Mouse (Mus musculus) embryonic facial prominence, embryonic 11.5 days (tissue): ENCODE measurements around the gene Avp. TPM values are rescaled to one million over a fixed set of nuclear protein-coding genes. Genes with fewer than 3 reads are reported as not detected.

Source experiments
- ATAC-seq: fragments of 200-750 bp; cut with Nextera tagmentation; replicated peaks from 2 replicates; pipeline ENCODE4 v1.8.0; 2017; ENCODE audit warnings: low read depth; ENCODE audit not compliant: insufficient number of reproducible peaks, low FRiP score, low TSS enrichment
- DNase-seq: peaks from one replicate; pipeline ENCODE4 v3.0.0-alpha.2; 2015; ENCODE audit warnings: low spot score
- H3K27ac ChIP-seq: fragments of 300-500 bp; sonication (generic); replicated peaks from 2 replicates; pipeline ENCODE4 v1.5.1; 2014; ENCODE audit warnings: mild to moderate bottlenecking, low read depth, low read length, control low read depth
- H3K27me3 ChIP-seq: fragments of 300-500 bp; sonication (generic); 2 replicates; pipeline ENCODE4 v1.6.1; 2014; ENCODE audit warnings: mild to moderate bottlenecking, low read length, moderate library complexity, mixed read lengths; ENCODE audit not compliant: control insufficient read depth, insufficient read depth
- H3K36me3 ChIP-seq: fragments of 300-500 bp; sonication (generic); replicated peaks from 2 replicates; pipeline ENCODE4 v1.6.1; 2014; ENCODE audit warnings: low read depth, mild to moderate bottlenecking, low read length, moderate library complexity, mixed read lengths; ENCODE audit not compliant: control insufficient read depth, insufficient read depth
- H3K4me1 ChIP-seq: fragments of 300-500 bp; sonication (generic); 2 replicates; pipeline ENCODE4 v1.6.1; 2014; ENCODE audit warnings: low read length, mixed read lengths; ENCODE audit not compliant: control insufficient read depth, insufficient read depth
- H3K4me2 ChIP-seq: fragments of 300-500 bp; sonication (generic); 2 replicates; pipeline ENCODE4 v1.6.1; 2014; ENCODE audit warnings: low read depth, mild to moderate bottlenecking, control low read depth, low read length, moderate library complexity
- H3K4me3 ChIP-seq: fragments of 300-500 bp; sonication (generic); 2 replicates; pipeline ENCODE4 v1.5.1; 2014; ENCODE audit warnings: low read depth, low read length, control low read depth
- H3K9ac ChIP-seq: fragments of 300-500 bp; sonication (generic); replicated peaks from 2 replicates; pipeline ENCODE4 v1.6.1; 2014; ENCODE audit warnings: mild to moderate bottlenecking, control low read depth, low read length
- H3K9me3 ChIP-seq: fragments of 300-500 bp; sonication (generic); replicated peaks from 2 replicates; pipeline ENCODE4 v1.6.1; 2016; ENCODE audit warnings: mild to moderate bottlenecking, low read length, inconsistent platforms, mixed read lengths; ENCODE audit not compliant: control insufficient read depth
- WGBS: fragments of 180-500 bp; shearing (Covaris S2); extraction: QIAGEN DNeasy Blood & Tissue Kit; methylation state at CpG from one replicate; pipeline ENCODE4 v1.1.7; 2014; 5-methylcytosine and 5-hydroxymethylcytosine counted together
- polyA plus RNA-seq: library from polyadenylated mRNA; unstranded; fragments of >200 nt; fragmentation: Nextera tagmentation; extraction: Ambion mirVana; gene quantifications from 2 replicates; pipeline ENCODE4 v1.2.1, GENCODE M21; 2014

Avp gene
- polyA plus RNA-seq, 1 experiment from 2014 or later = not detected

GRCm38 (mm10) chr2:130597601-130598010 lies 15.3 kb upstream of the Avp start:
- H3K9me3 ChIP-seq = no peaks in the 10 kb centered on the region
- H3K27me3 ChIP-seq = no peaks in the 10 kb centered on the region
- H3K4me2 ChIP-seq = no peak overlapping the region
- H3K4me3 ChIP-seq = no peak overlapping the region
- no peaks in the 10 kb centered on the region for H3K4me1 ChIP-seq
- DNase-seq (peak; percentile 64), ATAC-seq (no peak)
- no peak overlapping the region for H3K9ac ChIP-seq
- no peak overlapping the region for H3K27ac ChIP-seq
- peaks cover 6% of the 10 kb centered on the region for H3K36me3 ChIP-seq
- WGBS = 22% methylated on average over 1 of the region's 1 CpGs

- DNase-seq = no peak
- Histone ChIP-seq H3K27me3 (no peaks in the 10 kb centered on the region), H3K9me3 (no peaks in the 10 kb centered on the region), H3K27ac (no peak overlapping the region), H3K36me3 (peaks cover 6% of the 10 kb centered on the region), H3K4me2 (no peak overlapping the region), H3K4me1 (no peaks in the 10 kb centered on the region), H3K4me3 (no peak overlapping the region), H3K9ac (no peak overlapping the region)
- no peak for ATAC-seq
- 94% methylated on average over 1 of the region's 1 CpGs for WGBS
Measured at GRCm38 (mm10) chr2:130595596-130595995, 13.2 kb upstream of the Avp start.

GRCm38 (mm10) chr2:130591016-130591415 lies 8.7 kb upstream of the Avp start:
- no peak for ATAC-seq
- Histone ChIP-seq H3K4me1 (no peaks in the 10 kb centered on the region), H3K9ac (no peak overlapping the region), H3K27ac (no peak overlapping the region), H3K27me3 (no peaks in the 10 kb centered on the region), H3K4me3 (no peak overlapping the region), H3K9me3 (no peaks in the 10 kb centered on the region), H3K4me2 (no peak overlapping the region), H3K36me3 (no peaks in the 10 kb centered on the region; the same call in 1 of the 2 replicates)
- no peak for DNase-seq
- 93% methylated on average over 2 of the region's 2 CpGs for WGBS

GRCm38 (mm10) chr2:130589761-130590160 lies 7.4 kb upstream of the Avp start:
- 92% methylated on average over 2 of the region's 2 CpGs for WGBS
- ATAC-seq (no peak), DNase-seq (no peak)
- H3K4me1 ChIP-seq = no peaks in the 10 kb centered on the region
- H3K27ac ChIP-seq = no peak overlapping the region
- H3K9ac ChIP-seq = no peak overlapping the region
- no peak overlapping the region for H3K4me3 ChIP-seq
- no peaks in the 10 kb centered on the region for H3K27me3 ChIP-seq
- H3K9me3 ChIP-seq = no peaks in the 10 kb centered on the region
- no peak overlapping the region for H3K4me2 ChIP-seq
- H3K36me3 ChIP-seq = no peaks in the 10 kb centered on the region; the same call in 1 of the 2 replicates

GRCm38 (mm10) chr2:130589157-130589556 lies 6.8 kb upstream of the Avp start:
- H3K4me3 ChIP-seq = no peak overlapping the region
- no peak overlapping the region for H3K9ac ChIP-seq
- no peaks in the 10 kb centered on the region for H3K9me3 ChIP-seq
- no peaks in the 10 kb centered on the region; the same call in 1 of the 2 replicates for H3K36me3 ChIP-seq
- DNase-seq = no peak
- H3K4me2 ChIP-seq = no peak overlapping the region
- no peak overlapping the region for H3K27ac ChIP-seq
- no peaks in the 10 kb centered on the region for H3K4me1 ChIP-seq
- ATAC-seq = no peak
- 75% methylated on average over 4 of the region's 4 CpGs for WGBS
- no peaks in the 10 kb centered on the region for H3K27me3 ChIP-seq

GRCm38 (mm10) chr2:130588373-130588772 lies 6.0 kb upstream of the Avp start:
- 77% methylated on average over 2 of the region's 2 CpGs for WGBS
- ATAC-seq = no peak
- Histone ChIP-seq H3K9me3 (no peaks in the 10 kb centered on the region), H3K27ac (no peak overlapping the region), H3K27me3 (no peaks in the 10 kb centered on the region), H3K9ac (no peak overlapping the region), H3K4me3 (no peak overlapping the region), H3K36me3 (no peaks in the 10 kb centered on the region; the same call in 1 of the 2 replicates), H3K4me1 (no peaks in the 10 kb centered on the region), H3K4me2 (no peak overlapping the region)
- DNase-seq = no peak

GRCm38 (mm10) chr2:130586016-130586415 lies 3.7 kb upstream of the Avp start:
- no peaks in the 10 kb centered on the region for H3K9me3 ChIP-seq
- no peaks in the 10 kb centered on the region; the same call in 1 of the 2 replicates for H3K36me3 ChIP-seq
- ATAC-seq = no peak
- peaks cover 20% of the 10 kb centered on the region for H3K27me3 ChIP-seq
- no peak overlapping the region for H3K9ac ChIP-seq
- DNase-seq = no peak
- no peaks in the 10 kb centered on the region for H3K4me1 ChIP-seq
- 84% methylated on average over 6 of the region's 6 CpGs for WGBS
- H3K27ac ChIP-seq = no peak overlapping the region
- H3K4me3 ChIP-seq = no peak overlapping the region
- H3K4me2 ChIP-seq = no peak overlapping the region

GRCm38 (mm10) chr2:130583902-130584560 lies 1.7 kb upstream of the Avp start:
- Histone ChIP-seq H3K4me1 (peaks cover 6% of the 10 kb centered on the region; the same call in 1 of the 2 replicates), H3K4me2 (no peak overlapping the region), H3K27ac (no peak overlapping the region), H3K36me3 (no peaks in the 10 kb centered on the region), H3K4me3 (no peak overlapping the region), H3K9ac (no peak overlapping the region), H3K27me3 (peaks cover 39% of the 10 kb centered on the region), H3K9me3 (no peaks in the 10 kb centered on the region)
- WGBS = 84% methylated on average over 10 of the region's 10 CpGs
- ATAC-seq = no peak
- no peak for DNase-seq
